Mouse (Mus musculus): ENCODE measurements at regions not wholly inside any gene's neighbourhood (a gene's known extent, or its start where the extent isn't known, plus 50 kb on each side); places are given as distances from the start of the nearest gene placed in this dataset.

GRCm38 (mm10) chr4:12837097-12837426 is 665.2 kb upstream of the Fam92a start:
- no peak for TF ChIP-seq MYOG (IDR thresholded peaks at IDR 0.05; ENCODE audit: control insufficient read depth, extremely low read depth, insufficient read length)
- TF ChIP-seq CTCF (IDR thresholded peaks at IDR 0.05; ENCODE audit: control insufficient read depth, insufficient read depth, insufficient read length) = no peak
- no peaks in the 10 kb centered on the region for H3K79me2 ChIP-seq (ENCODE audit: control insufficient read depth, insufficient read depth)
- H3K4me3 ChIP-seq (ENCODE audit: insufficient read depth, poor library complexity, severe bottlenecking) = no peak overlapping the region
- H3K36me3 ChIP-seq (ENCODE audit: control insufficient read depth, insufficient read depth) = no peaks in the 10 kb centered on the region
- H3ac ChIP-seq (ENCODE audit: control insufficient read depth, insufficient read length, low read depth) = no peak overlapping the region
- H3K79me3 ChIP-seq (ENCODE audit: low read depth) = no peaks in the 10 kb centered on the region
- no peaks in the 10 kb centered on the region for H3K27me3 ChIP-seq (ENCODE audit: control insufficient read depth, insufficient read depth, insufficient read length)

GRCm38 (mm10) chr4:12836326-12837096 is 664.7 kb upstream of the Fam92a start:
- Histone ChIP-seq H3K27me3 (ENCODE audit: control insufficient read depth, insufficient read depth, insufficient read length) (no peaks in the 10 kb centered on the region), H3K79me3 (ENCODE audit: low read depth) (no peaks in the 10 kb centered on the region), H3K36me3 (ENCODE audit: control insufficient read depth, insufficient read depth) (no peaks in the 10 kb centered on the region), H3K79me2 (ENCODE audit: control insufficient read depth, insufficient read depth) (no peaks in the 10 kb centered on the region), H3K4me3 (ENCODE audit: insufficient read depth, poor library complexity, severe bottlenecking) (no peak overlapping the region), H3ac (ENCODE audit: control insufficient read depth, insufficient read length, low read depth) (no peak overlapping the region)
- TF ChIP-seq MAX (IDR thresholded peaks at IDR 0.05) (no peak), CTCF (IDR thresholded peaks at IDR 0.05; ENCODE audit: control insufficient read depth, insufficient read depth, insufficient read length) (no peak), FOSL1 (IDR thresholded peaks at IDR 0.05; ENCODE audit: insufficient read depth, low read length, poor library complexity, severe bottlenecking) (no peak), CEBPB (IDR thresholded peaks at IDR 0.05; ENCODE audit: low read depth) (no peak), MYOD1 (IDR thresholded peaks at IDR 0.05; ENCODE audit: control insufficient read depth, insufficient read length, low read depth) (no peak), MYOG (IDR thresholded peaks at IDR 0.05; ENCODE audit: control insufficient read depth, extremely low read depth, insufficient read length) (no peak), USF1 (IDR thresholded peaks at IDR 0.05; ENCODE audit: low read depth) (no peak)

GRCm38 (mm10) chr4:12826419-12826818 is 654.6 kb upstream of the Fam92a start:
- H3K79me3 ChIP-seq (ENCODE audit: low read depth) = no peaks in the 10 kb centered on the region
- H3K36me3 ChIP-seq (ENCODE audit: control insufficient read depth, insufficient read depth) = no peaks in the 10 kb centered on the region

GRCm38 (mm10) chr4:12814251-12814650 is 642.4 kb upstream of the Fam92a start:
- Histone ChIP-seq H3K36me3 (ENCODE audit: control insufficient read depth, insufficient read depth) (no peaks in the 10 kb centered on the region), H3K27me3 (ENCODE audit: control insufficient read depth, insufficient read depth, insufficient read length) (no peaks in the 10 kb centered on the region), H3K4me3 (ENCODE audit: insufficient read depth, poor library complexity, severe bottlenecking) (no peak overlapping the region), H3K79me3 (ENCODE audit: low read depth) (no peaks in the 10 kb centered on the region), H3K79me2 (ENCODE audit: control insufficient read depth, insufficient read depth) (no peaks in the 10 kb centered on the region), H3ac (ENCODE audit: control insufficient read depth, insufficient read length, low read depth) (no peak overlapping the region)
- no peak for TF ChIP-seq MAX (IDR thresholded peaks at IDR 0.05)
- TF ChIP-seq CEBPB (IDR thresholded peaks at IDR 0.05; ENCODE audit: low read depth) = no peak
- no peak for TF ChIP-seq MYOG (IDR thresholded peaks at IDR 0.05; ENCODE audit: control insufficient read depth, extremely low read depth, insufficient read length)
- TF ChIP-seq FOSL1 (IDR thresholded peaks at IDR 0.05; ENCODE audit: insufficient read depth, low read length, poor library complexity, severe bottlenecking) = no peak
- TF ChIP-seq CTCF (IDR thresholded peaks at IDR 0.05; ENCODE audit: control insufficient read depth, insufficient read depth, insufficient read length) = no peak
- no peak for TF ChIP-seq MYOD1 (IDR thresholded peaks at IDR 0.05; ENCODE audit: control insufficient read depth, insufficient read length, low read depth)
- no peak for TF ChIP-seq USF1 (IDR thresholded peaks at IDR 0.05; ENCODE audit: low read depth)

More at GRCm38 (mm10) chr4:12826419-12826818, 654.6 kb upstream of the Fam92a start:
- no peak overlapping the region for H3ac ChIP-seq (ENCODE audit: control insufficient read depth, insufficient read length, low read depth)
- TF ChIP-seq CTCF (IDR thresholded peaks at IDR 0.05; ENCODE audit: control insufficient read depth, insufficient read depth, insufficient read length) = no peak
- no peak for TF ChIP-seq MYOG (IDR thresholded peaks at IDR 0.05; ENCODE audit: control insufficient read depth, extremely low read depth, insufficient read length)
- TF ChIP-seq CEBPB (IDR thresholded peaks at IDR 0.05; ENCODE audit: low read depth) = no peak
- H3K79me2 ChIP-seq (ENCODE audit: control insufficient read depth, insufficient read depth) = no peaks in the 10 kb centered on the region
- no peak overlapping the region for H3K4me3 ChIP-seq (ENCODE audit: insufficient read depth, poor library complexity, severe bottlenecking)
- no peaks in the 10 kb centered on the region for H3K27me3 ChIP-seq (ENCODE audit: control insufficient read depth, insufficient read depth, insufficient read length)

GRCm38 (mm10) chr4:12801186-12801585 is 629.4 kb upstream of the Fam92a start:
- no peak for TF ChIP-seq CEBPB (IDR thresholded peaks at IDR 0.05; ENCODE audit: low read depth)
- no peak for TF ChIP-seq USF1 (IDR thresholded peaks at IDR 0.05; ENCODE audit: low read depth)
- no peak for TF ChIP-seq MYOG (IDR thresholded peaks at IDR 0.05; ENCODE audit: control insufficient read depth, extremely low read depth, insufficient read length)
- no peak for TF ChIP-seq CTCF (IDR thresholded peaks at IDR 0.05; ENCODE audit: control insufficient read depth, insufficient read depth, insufficient read length)
- no peak for TF ChIP-seq MAX (IDR thresholded peaks at IDR 0.05)
- TF ChIP-seq FOSL1 (IDR thresholded peaks at IDR 0.05; ENCODE audit: insufficient read depth, low read length, poor library complexity, severe bottlenecking) = no peak
- no peak for TF ChIP-seq MYOD1 (IDR thresholded peaks at IDR 0.05; ENCODE audit: control insufficient read depth, insufficient read length, low read depth)
- no peaks in the 10 kb centered on the region for H3K79me2 ChIP-seq (ENCODE audit: control insufficient read depth, insufficient read depth)
- H3K79me3 ChIP-seq (ENCODE audit: low read depth) = no peaks in the 10 kb centered on the region
- H3K36me3 ChIP-seq (ENCODE audit: control insufficient read depth, insufficient read depth) = no peaks in the 10 kb centered on the region
- no peaks in the 10 kb centered on the region for H3K27me3 ChIP-seq (ENCODE audit: control insufficient read depth, insufficient read depth, insufficient read length)
- no peak overlapping the region for H3K4me3 ChIP-seq (ENCODE audit: insufficient read depth, poor library complexity, severe bottlenecking)
- no peak overlapping the region for H3ac ChIP-seq (ENCODE audit: control insufficient read depth, insufficient read length, low read depth)

GRCm38 (mm10) chr4:12799564-12799963 is 627.7 kb upstream of the Fam92a start:
- Histone ChIP-seq H3K79me3 (ENCODE audit: low read depth) (no peaks in the 10 kb centered on the region), H3K36me3 (ENCODE audit: control insufficient read depth, insufficient read depth) (no peaks in the 10 kb centered on the region), H3K27me3 (ENCODE audit: control insufficient read depth, insufficient read depth, insufficient read length) (no peaks in the 10 kb centered on the region), H3K4me3 (ENCODE audit: insufficient read depth, poor library complexity, severe bottlenecking) (no peak overlapping the region), H3K79me2 (ENCODE audit: control insufficient read depth, insufficient read depth) (no peaks in the 10 kb centered on the region), H3ac (ENCODE audit: control insufficient read depth, insufficient read length, low read depth) (no peak overlapping the region)
- TF ChIP-seq CEBPB (IDR thresholded peaks at IDR 0.05; ENCODE audit: low read depth) (no peak), MYOG (IDR thresholded peaks at IDR 0.05; ENCODE audit: control insufficient read depth, extremely low read depth, insufficient read length) (no peak), MAX (IDR thresholded peaks at IDR 0.05) (no peak), CTCF (IDR thresholded peaks at IDR 0.05; ENCODE audit: control insufficient read depth, insufficient read depth, insufficient read length) (no peak), MYOD1 (IDR thresholded peaks at IDR 0.05; ENCODE audit: control insufficient read depth, insufficient read length, low read depth) (no peak), USF1 (IDR thresholded peaks at IDR 0.05; ENCODE audit: low read depth) (no peak), FOSL1 (IDR thresholded peaks at IDR 0.05; ENCODE audit: insufficient read depth, low read length, poor library complexity, severe bottlenecking) (no peak)
